Mouse (Mus musculus): Measurements from ENCODE around the gene Atp2c1. TPM values are rescaled to one million over a fixed set of nuclear protein-coding genes. Genes with fewer than 3 reads are reported as not detected.

Gene Atp2c1
- total RNA-seq, 2 experiments from 2014 or later, result 38.5 to 45.0 TPM

GRCm38 (mm10) chr9:105492744-105493143 lies 34.4 kb downstream of the Atp2c1 start:
- DNase-seq (ENCODE audit: low spot score), result no peak

- DNase-seq (ENCODE audit: low spot score), result no peak
These were observed 38.8 kb downstream of the Atp2c1 start for GRCm38 (mm10) chr9:105488363-105488762.

GRCm38 (mm10) chr9:105484338-105485084 lies 42.6 kb downstream of the Atp2c1 start:
- DNase-seq (ENCODE audit: low spot score), result peak; percentile 80

- no peak for DNase-seq (ENCODE audit: low spot score)
These were observed 43.2 kb downstream of the Atp2c1 start for GRCm38 (mm10) chr9:105483880-105484279.

GRCm38 (mm10) chr9:105482715-105483510 lies 44.2 kb downstream of the Atp2c1 start:
- DNase-seq (ENCODE audit: low spot score), result no peak

- no peak for DNase-seq (ENCODE audit: low spot score)
These were observed 45.0 kb downstream of the Atp2c1 start for GRCm38 (mm10) chr9:105482070-105482469.

- DNase-seq (ENCODE audit: low spot score), result no peak
These were observed 51.0 kb downstream of the Atp2c1 start for GRCm38 (mm10) chr9:105476134-105476533.

- no peak for DNase-seq (ENCODE audit: low spot score)
These were observed 52.2 kb downstream of the Atp2c1 start for GRCm38 (mm10) chr9:105474910-105475309.

- no peak for DNase-seq (ENCODE audit: low spot score)
These were observed 59.3 kb downstream of the Atp2c1 start for GRCm38 (mm10) chr9:105467787-105468186.

- DNase-seq (ENCODE audit: low spot score), result no peak
These were observed 65.6 kb downstream of the Atp2c1 start for GRCm38 (mm10) chr9:105461496-105461895.

GRCm38 (mm10) chr9:105459032-105459431 lies 68.1 kb downstream of the Atp2c1 start:
- no peak for DNase-seq (ENCODE audit: low spot score)

GRCm38 (mm10) chr9:105408549-105408948 lies 118.6 kb downstream of the Atp2c1 start:
- no peak for DNase-seq (ENCODE audit: low spot score)

GRCm38 (mm10) chr9:105395218-105395627 lies 131.9 kb downstream of the Atp2c1 start, which contains the start of the genes Aste1 and Nek11:
Gene Aste1, plus strand, starts transcription at chr9:105395392.
Gene Nek11, minus strand, starts transcription at chr9:105395524.
- DNase-seq (ENCODE audit: low spot score), result peak; percentile 95

- DNase-seq (ENCODE audit: low spot score), result no peak
These were observed 132.4 kb downstream of the Atp2c1 start for GRCm38 (mm10) chr9:105394720-105395119.

- DNase-seq (ENCODE audit: low spot score), result no peak
These were observed 136.5 kb downstream of the Atp2c1 start for GRCm38 (mm10) chr9:105390616-105391015.

GRCm38 (mm10) chr9:105389289-105389688 lies 137.8 kb downstream of the Atp2c1 start:
- DNase-seq (ENCODE audit: low spot score), result peak; percentile 67

GRCm38 (mm10) chr9:105387403-105387802 lies 139.7 kb downstream of the Atp2c1 start:
- DNase-seq (ENCODE audit: low spot score), result no peak

GRCm38 (mm10) chr9:105379533-105380145 lies 147.5 kb downstream of the Atp2c1 start:
- DNase-seq (ENCODE audit: low spot score), result no peak

- DNase-seq (ENCODE audit: low spot score), result no peak
These were observed 149.5 kb downstream of the Atp2c1 start for GRCm38 (mm10) chr9:105377622-105378021.

- DNase-seq (ENCODE audit: low spot score), result no peak
These were observed 150.1 kb downstream of the Atp2c1 start for GRCm38 (mm10) chr9:105376954-105377530.

- DNase-seq (ENCODE audit: low spot score), result no peak
These were observed 150.7 kb downstream of the Atp2c1 start for GRCm38 (mm10) chr9:105376411-105376810.

GRCm38 (mm10) chr9:105374361-105374760 lies 152.8 kb downstream of the Atp2c1 start:
- DNase-seq (ENCODE audit: low spot score), result peak; percentile 4
